7 mouse cellular contexts compared by ENCODE assay signal in the genomic region with DNA sequence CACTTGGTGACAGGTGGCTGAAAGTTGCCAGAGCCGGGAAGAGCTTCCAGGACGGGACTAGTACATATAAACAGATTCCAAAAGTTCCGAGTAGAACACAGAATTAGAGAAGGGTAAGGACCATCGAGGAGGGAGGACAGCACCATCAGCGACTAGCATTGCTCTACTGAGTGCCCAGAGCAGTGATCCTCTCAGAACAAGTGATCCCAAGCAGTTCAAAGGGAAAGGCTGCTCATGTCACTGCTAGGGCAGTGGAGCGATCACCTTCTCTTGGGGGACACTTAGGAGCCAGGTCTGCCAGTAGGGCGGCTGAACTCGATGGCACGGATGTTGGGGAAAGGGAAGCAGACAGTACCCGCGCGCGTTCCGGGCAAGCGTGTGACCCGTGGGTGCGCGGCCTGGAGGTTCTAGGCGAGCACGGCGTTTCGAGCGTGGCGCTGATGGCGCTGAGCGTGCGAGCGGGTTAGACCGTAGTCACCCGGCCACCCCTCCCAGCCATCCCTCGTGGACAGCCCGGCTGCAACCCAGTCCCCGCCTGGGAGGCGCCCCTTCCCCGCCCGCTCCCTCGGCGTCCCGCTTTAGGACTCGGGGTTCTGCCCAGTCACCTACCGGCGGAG. TPM values are rescaled to one million over a fixed set of nuclear protein-coding genes. Genes with fewer than 3 reads are reported as not detected.
A peak's percentile ranks its signal among the peaks of the same experiment; 100 is the strongest.
DNase-seq lines count a peak whose midpoint lies in the region; ATAC-seq and TF ChIP-seq lines count a peak whose summit lies in the region.

No protein-coding gene starts in this region.

- ATAC-seq in lung, embryonic 16.5 days (ENCODE audit: low read depth), result no peak; the same call in 1 of the 2 replicates
- no peak for ATAC-seq in limb, embryonic 13.5 days (ENCODE audit: low FRiP score, low read depth)

- WGBS in lung, embryonic 16.5 days, result under 1% methylated on average over 37 of the region's 42 CpGs
- 1% methylated on average over 42 of the region's 42 CpGs for WGBS in limb, embryonic 13.5 days
- under 1% methylated on average over 41 of the region's 42 CpGs for WGBS in small intestine, adult 2 months

- intact Hi-C loops in left cerebral cortex, postnatal 36 days (cut with DNase I), result loop anchor here (2.0 to 5.0 kb wide), 3 partner anchors 35 to 58 kb away; no protein-coding TSS in a partner anchor

- peak overlapping the region; percentile 75 for H3K4me3 ChIP-seq in lung, embryonic 16.5 days (ENCODE audit: low read length)
- peak overlapping the region; percentile 71 for H3K4me3 ChIP-seq in embryonic fibroblast, embryonic 13.5 days (ENCODE audit: insufficient read depth, low read length)
- H3K4me3 ChIP-seq in limb, embryonic 13.5 days, result peak overlapping the region; percentile 69
- peak overlapping the region; percentile 97 for H3K4me3 ChIP-seq in small intestine, adult 2 months (ENCODE audit: low read depth, low read length)

- peak; percentile 97; the same call in 1 of the 2 replicates for TF ChIP-seq POLR2A in embryonic fibroblast, embryonic 13.5 days (IDR thresholded peaks at IDR 0.05; ENCODE audit: low read depth, low read length)
- TF ChIP-seq POLR2A in small intestine, adult 2 months (IDR thresholded peaks at IDR 0.05; ENCODE audit: low read depth, low read length), result no peak

- H3K4me2 ChIP-seq in lung, embryonic 16.5 days (ENCODE audit: low read depth, low read length), result peak overlapping the region; percentile 91
- H3K4me2 ChIP-seq in limb, embryonic 13.5 days (replicated peaks), result peak overlapping the region; percentile 84

- no peaks in the 10 kb centered on the region for H3K36me3 ChIP-seq in lung, embryonic 16.5 days (ENCODE audit: control insufficient read depth, insufficient read depth, low read length)
- no peaks in the 10 kb centered on the region for H3K36me3 ChIP-seq in limb, embryonic 13.5 days
- H3K36me3 ChIP-seq in small intestine, adult 2 months (ENCODE audit: control insufficient read depth, insufficient read depth, low read length), result no peaks in the 10 kb centered on the region

- H3K27ac ChIP-seq in lung, embryonic 16.5 days (ENCODE audit: low read length), result peak overlapping the region; percentile 82
- peak overlapping the region; percentile 5; the same call in 1 of the 2 replicates for H3K27ac ChIP-seq in embryonic fibroblast, embryonic 13.5 days (ENCODE audit: insufficient read depth, low read length)
- peak overlapping the region; percentile 72; the same call in 1 of the 2 replicates for H3K27ac ChIP-seq in limb, embryonic 13.5 days
- peak overlapping the region; percentile 87 for H3K27ac ChIP-seq in small intestine, adult 2 months (ENCODE audit: insufficient read depth, low read depth, low read length)

- H3K4me1 ChIP-seq in lung, embryonic 16.5 days (replicated peaks; ENCODE audit: control insufficient read depth, insufficient read depth, low read length), result peaks cover 35% of the 10 kb centered on the region
- peaks cover 10% of the 10 kb centered on the region for H3K4me1 ChIP-seq in embryonic fibroblast, embryonic 13.5 days (ENCODE audit: control insufficient read depth, insufficient read depth, low read length)
- peaks cover 63% of the 10 kb centered on the region for H3K4me1 ChIP-seq in limb, embryonic 13.5 days
- H3K4me1 ChIP-seq in small intestine, adult 2 months (ENCODE audit: control insufficient read depth, insufficient read depth, insufficient read length, low read length), result peaks cover 13% of the 10 kb centered on the region

- no peaks in the 10 kb centered on the region for H3K27me3 ChIP-seq in lung, embryonic 16.5 days (ENCODE audit: control insufficient read depth, insufficient read depth, low read depth, low read length)
- H3K27me3 ChIP-seq in limb, embryonic 13.5 days, result no peaks in the 10 kb centered on the region
- H3K27me3 ChIP-seq in small intestine, adult 2 months (ENCODE audit: control insufficient read depth, insufficient read depth, low read length), result no peaks in the 10 kb centered on the region

- H3K9me3 ChIP-seq in lung, embryonic 16.5 days (ENCODE audit: control insufficient read depth, low read length), result no peaks in the 10 kb centered on the region
- H3K9me3 ChIP-seq in limb, embryonic 13.5 days, result no peaks in the 10 kb centered on the region

- DNase-seq in lung, postnatal 4 days, result no peak
- no peak for DNase-seq in thymus, adult 18-20 months
- DNase-seq in left cerebral cortex, postnatal 36 days (ENCODE audit: low spot score in 2 of 2), result no peak

- peak overlapping the region; percentile 86 for H3K9ac ChIP-seq in lung, embryonic 16.5 days (ENCODE audit: low read length)
- peak overlapping the region; percentile 83 for H3K9ac ChIP-seq in limb, embryonic 13.5 days

- TF ChIP-seq CTCF in embryonic fibroblast, embryonic 13.5 days (IDR thresholded peaks at IDR 0.05; ENCODE audit: borderline replicate concordance, insufficient read depth, low read length), result no peak
- TF ChIP-seq CTCF in small intestine, adult 2 months (IDR thresholded peaks at IDR 0.05; ENCODE audit: extremely low read depth, insufficient read length, insufficient replicate concordance, low read depth, low read length), result no peak

RNA-seq across cellular contexts. Expression of a gene that starts 0.4 kb away (rescaled TPM):
- 3.7 and 4.5 TPM in 2 replicates for polyA plus RNA-seq in lung, embryonic 16.5 days (2015; fragmentation: Nextera tagmentation; extraction: Ambion mirVana)
- 8.4 and 8.5 TPM in 2 replicates for polyA plus RNA-seq in embryonic fibroblast, embryonic 13.5 days (2011; ENCODE audit: insufficient read length, low read depth, missing spikeins)
- 4.8 and 5.4 TPM in 2 replicates for polyA plus RNA-seq in limb, embryonic 13.5 days (2015; fragmentation: Nextera tagmentation; extraction: Ambion mirVana)
- 9.9 and 12.7 TPM in 2 replicates for polyA plus RNA-seq in small intestine, adult 2 months (2012; rRNA removed)
- total RNA-seq in left cerebral cortex, postnatal 36 days (2021), result 1 to 10 TPM; 3.1 to 4.0 TPM

RNA-seq across cellular contexts. Expression of a gene that starts 48.6 kb away (rescaled TPM):
- not detected in 2 replicates for polyA plus RNA-seq in lung, embryonic 16.5 days (2015; fragmentation: Nextera tagmentation; extraction: Ambion mirVana)
- polyA plus RNA-seq in embryonic fibroblast, embryonic 13.5 days (2011; ENCODE audit: insufficient read length, low read depth, missing spikeins), result not detected in 2 replicates
- not detected in 2 replicates for polyA plus RNA-seq in limb, embryonic 13.5 days (2015; fragmentation: Nextera tagmentation; extraction: Ambion mirVana)
- polyA plus RNA-seq in small intestine, adult 2 months (2012; rRNA removed), result not detected in 2 replicates
- 1 to 10 TPM; 2.0 to 2.4 TPM for total RNA-seq in left cerebral cortex, postnatal 36 days (2021)

RNA-seq across cellular contexts. Expression of a gene that starts 58.5 kb away (rescaled TPM):
- 0.44 TPM in 2 replicates for polyA plus RNA-seq in lung, embryonic 16.5 days (2015; fragmentation: Nextera tagmentation; extraction: Ambion mirVana)
- polyA plus RNA-seq in embryonic fibroblast, embryonic 13.5 days (2011; ENCODE audit: insufficient read length, low read depth, missing spikeins), result 0.68 TPM in 1 of 2 replicates, not detected in the other
- 0.55 and 0.61 TPM in 2 replicates for polyA plus RNA-seq in limb, embryonic 13.5 days (2015; fragmentation: Nextera tagmentation; extraction: Ambion mirVana)
- 0.50 and 0.51 TPM in 2 replicates for polyA plus RNA-seq in small intestine, adult 2 months (2012; rRNA removed)
- total RNA-seq in left cerebral cortex, postnatal 36 days (2021), result 1 to 10 TPM; 1.8 to 2.4 TPM

Comparison
In these comparisons a context has a peak if more than half of its experiments do, and no peak if none do; other contexts are left out.
1. H3K27ac ChIP-seq: peak in every context shown above with its lines; median percentile 87 in small intestine, adult 2 months; 82 in lung, embryonic 16.5 days; 72 in limb, embryonic 13.5 days; 5 in embryonic fibroblast, embryonic 13.5 days.